Mouse (Mus musculus) ovary, postnatal 14 days (tissue): ENCODE measurements around the gene Ggt5.
"Not testable (repeated sequence)": the region's sequence is repeated elsewhere in the genome, so short reads cannot be mapped to it uniquely, and the experiment has no call there.

Source experiments
- DNase-seq: peaks from one replicate; pipeline ENCODE4 v3.0.0; 2022; ENCODE audit warnings: low spot score

Gene Ggt5

GRCm38 (mm10) chr10:75589129-75589528 lies at the start of gene Ggt5:
Ggt5 (plus strand) TSS chr10:75589340.
- peak; percentile 54 for DNase-seq

- no peak for DNase-seq
These were observed 41.2 kb upstream of the Ggt5 start for GRCm38 (mm10) chr10:75547901-75548300.

GRCm38 (mm10) chr10:75548486-75548885 lies 40.7 kb upstream of the Ggt5 start:
- DNase-seq: no peak

- DNase-seq: no peak
These were observed 39.3 kb upstream of the Ggt5 start for GRCm38 (mm10) chr10:75549886-75550285.

GRCm38 (mm10) chr10:75551175-75551574 lies 38.0 kb upstream of the Ggt5 start:
- DNase-seq: no peak

DNA sequence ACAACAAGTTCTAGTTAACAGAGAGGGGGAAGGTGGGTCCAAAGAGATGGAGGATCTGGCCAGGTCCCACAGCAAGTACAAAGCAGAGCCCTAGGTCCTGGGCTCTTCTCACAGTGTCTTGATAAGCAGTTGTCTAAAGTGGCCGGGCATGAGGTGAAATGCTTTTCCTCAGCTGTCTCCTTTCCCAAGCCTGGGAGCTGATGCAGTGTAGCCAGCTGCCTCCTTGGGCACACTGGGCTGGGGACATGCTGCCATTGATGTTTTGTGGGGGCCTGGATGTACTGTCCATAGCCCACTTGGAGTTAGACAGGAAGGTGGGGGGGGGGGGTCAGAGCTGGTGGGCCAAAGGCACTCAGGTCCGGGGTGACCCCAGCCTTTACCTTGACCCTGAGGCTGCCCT lies 37.0 kb upstream of the Ggt5 start:
- no peak for DNase-seq

DNA sequence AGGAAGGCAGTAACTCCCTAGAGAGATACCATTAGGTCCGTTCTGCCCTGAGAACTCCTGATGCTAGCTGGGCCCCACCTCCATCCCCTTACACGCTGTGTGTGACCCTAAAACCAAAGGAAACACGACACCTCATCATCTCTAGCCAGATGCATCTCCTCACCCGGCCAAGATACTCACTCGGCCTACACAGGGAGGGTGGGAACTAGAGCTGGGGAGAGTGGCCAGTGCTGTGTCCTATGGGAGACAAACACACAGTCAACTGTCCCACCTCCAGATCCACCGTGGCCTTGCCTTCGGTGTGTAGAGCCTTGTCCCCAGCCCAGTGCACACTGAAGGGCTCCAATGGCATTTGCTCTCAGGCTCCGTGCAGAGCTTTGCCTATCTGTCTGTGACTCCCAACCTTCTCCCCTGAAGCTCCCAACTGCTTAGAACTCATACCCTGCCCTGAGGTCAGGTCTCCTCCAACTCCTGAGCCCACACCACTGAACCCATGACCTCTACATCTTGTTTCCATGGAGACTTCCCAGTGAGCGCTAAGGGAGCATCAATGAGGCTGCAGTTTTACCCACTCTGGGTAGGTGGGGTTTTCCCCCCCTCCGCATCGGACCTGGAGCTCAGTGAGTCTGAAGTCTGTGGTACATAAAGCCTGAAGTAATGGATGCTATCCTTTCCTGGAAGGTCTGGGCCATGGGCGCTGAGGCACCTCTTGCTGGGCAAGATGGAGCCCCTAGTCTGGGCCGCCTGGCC lies 36.3 kb upstream of the Ggt5 start:
- DNase-seq: no peak

DNA sequence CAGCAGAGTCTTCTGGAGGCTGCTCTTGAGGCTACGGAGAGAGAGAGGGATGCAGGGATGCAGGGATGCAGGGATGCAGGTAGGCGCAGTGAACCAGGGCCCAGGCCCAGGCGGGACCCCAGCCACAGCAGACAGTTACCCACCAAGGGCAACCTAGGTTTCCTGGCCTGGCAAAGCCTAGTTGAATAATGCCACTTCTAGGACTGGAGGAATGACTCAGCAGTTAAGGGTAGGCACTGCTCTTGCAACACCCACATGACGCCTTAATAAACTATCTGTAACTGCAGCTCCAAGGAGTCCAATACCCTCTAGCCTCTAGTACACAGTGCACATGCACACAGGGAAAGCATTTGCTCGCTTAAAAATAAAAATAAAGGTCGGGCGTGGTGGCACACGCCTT lies 35.0 kb upstream of the Ggt5 start:
- no peak for DNase-seq

DNA sequence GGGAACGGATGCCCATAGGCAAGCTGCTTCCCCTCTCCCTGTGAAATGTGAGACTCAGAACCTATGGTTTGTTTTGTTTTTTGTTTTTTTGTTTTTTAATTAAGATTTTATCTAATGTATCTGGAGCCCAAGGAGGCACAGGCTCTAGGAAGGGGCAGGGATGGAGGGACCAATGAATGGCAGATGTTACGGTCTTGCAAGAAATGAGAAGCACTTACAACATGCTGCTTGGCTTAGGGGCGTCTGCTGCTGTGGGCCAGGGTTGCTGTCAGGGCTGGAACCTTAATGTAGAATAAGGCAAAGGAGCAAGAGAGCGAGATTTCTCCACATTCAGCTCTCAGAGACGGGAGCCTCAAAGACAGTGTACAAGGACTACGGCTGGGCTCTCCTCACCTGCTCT lies 33.6 kb upstream of the Ggt5 start:
- no peak for DNase-seq

DNA sequence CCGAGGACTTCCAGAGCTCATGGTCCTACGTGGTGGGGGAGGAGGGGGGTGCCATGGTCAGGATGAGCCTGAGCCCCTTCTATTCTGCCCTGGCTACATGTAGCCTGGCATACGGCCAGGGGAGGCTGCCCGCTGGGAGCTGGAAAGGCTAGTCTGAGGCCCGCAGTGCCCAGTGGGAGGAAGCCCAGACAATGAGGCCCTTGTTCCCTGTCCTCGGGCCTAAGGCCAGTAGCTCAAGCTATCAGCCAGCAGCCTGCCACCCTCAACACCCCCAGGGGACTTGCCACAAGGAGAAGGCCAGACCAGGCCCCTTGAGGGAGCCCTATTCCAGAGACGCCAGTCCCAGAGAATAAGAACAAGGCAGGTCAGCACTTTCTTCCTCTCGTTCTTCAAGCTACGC lies 33.1 kb upstream of the Ggt5 start:
- DNase-seq: no peak

DNA sequence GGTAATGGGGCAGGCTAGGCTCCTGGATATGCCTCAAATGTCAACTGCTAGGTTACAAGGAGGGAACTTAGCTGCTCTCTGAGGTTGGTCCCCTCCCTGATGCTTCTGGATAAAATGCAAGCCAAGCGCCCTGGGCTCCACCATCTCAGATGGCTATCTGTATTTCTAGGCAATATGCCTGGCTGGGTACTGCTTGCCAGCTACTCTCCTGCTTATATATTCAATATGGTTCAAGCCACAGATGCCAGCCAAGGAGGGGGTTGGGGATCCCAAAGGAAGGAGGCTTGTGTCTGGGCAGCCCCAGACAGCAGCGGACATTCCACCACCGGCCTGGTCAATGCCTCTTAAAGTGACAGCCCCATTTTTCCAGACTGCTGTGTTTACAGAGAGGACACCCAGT lies 30.6 kb upstream of the Ggt5 start:
- DNase-seq: no peak

- no peak for DNase-seq
These were observed 30.0 kb upstream of the Ggt5 start for GRCm38 (mm10) chr10:75559041-75559675.

- DNase-seq: peak; percentile 26
These were observed 29.2 kb upstream of the Ggt5 start, which contains the start of gene Lrrc75b for GRCm38 (mm10) chr10:75559676-75560548. Lrrc75b (minus strand) TSS chr10:75560330.

DNA sequence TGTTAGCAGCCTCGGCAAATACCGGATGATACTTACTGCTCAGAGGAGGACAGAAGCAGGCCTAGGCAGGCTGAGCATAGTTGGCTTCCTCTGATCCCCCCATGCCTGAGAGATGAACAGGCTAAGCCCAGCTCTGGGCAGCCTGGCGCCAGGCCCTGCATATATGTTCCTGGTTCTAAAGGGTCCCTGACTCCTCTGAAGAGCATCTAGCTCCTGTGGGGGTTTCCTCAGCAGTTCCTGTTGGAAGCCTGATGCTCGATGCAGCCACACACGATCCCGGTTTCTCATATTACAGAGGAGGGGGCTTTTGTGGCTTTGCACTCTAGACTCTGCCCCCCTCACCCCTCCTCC lies 28.6 kb upstream of the Ggt5 start:
- no peak for DNase-seq

- DNase-seq: no peak
These were observed 28.0 kb upstream of the Ggt5 start, which contains the start of gene Ggt1 for GRCm38 (mm10) chr10:75561071-75561654. Ggt1 (plus strand) TSS chr10:75561604.

DNA sequence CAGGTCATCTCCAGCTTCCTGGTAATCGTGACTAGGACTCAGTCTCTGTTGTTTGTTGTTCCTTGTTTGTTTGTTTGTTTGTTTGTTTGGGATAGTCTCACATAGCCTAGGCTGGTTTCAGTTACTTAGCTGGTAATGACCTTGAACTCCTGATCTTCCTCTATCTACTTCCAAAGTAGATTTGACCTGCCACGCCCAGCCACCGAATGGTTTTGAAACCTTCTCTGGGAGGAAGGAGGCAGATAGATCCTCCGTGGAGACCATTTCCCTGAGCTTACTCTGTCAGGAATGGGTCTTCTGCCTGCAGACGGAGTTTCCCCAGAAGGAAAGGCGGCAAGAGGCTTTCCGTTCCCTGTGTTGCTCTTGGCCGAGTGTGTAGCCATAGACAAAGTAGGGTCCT lies 26.5 kb upstream of the Ggt5 start:
- no peak for DNase-seq

DNA sequence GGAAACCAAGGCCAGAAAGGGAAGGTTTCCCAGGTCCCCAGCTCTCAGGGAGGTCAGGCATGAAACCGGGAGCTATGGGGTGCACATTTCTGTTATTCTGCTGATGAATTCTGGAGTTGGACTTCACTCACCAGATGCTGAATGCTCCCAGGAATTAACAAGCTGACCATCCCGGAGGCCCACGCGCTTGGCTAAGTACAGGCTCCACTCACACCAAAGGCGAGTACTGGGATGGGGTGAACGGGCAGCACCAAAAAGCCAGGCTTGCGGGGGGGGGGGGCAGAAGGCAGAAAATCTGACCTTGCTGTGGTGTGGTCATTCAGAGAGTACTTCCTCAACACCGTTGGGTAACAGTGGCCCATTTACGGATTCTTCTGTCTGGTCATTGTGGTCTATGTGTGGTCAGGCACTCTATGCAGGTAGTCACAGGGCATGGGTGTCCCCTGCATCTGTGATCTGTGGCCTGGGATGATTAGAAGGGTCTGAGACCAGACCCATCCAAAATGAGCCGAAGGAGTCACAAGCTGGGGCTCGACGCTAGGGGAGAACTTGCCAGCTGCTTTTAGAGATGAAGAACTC lies 24.4 kb upstream of the Ggt5 start:
- DNase-seq: no peak

GRCm38 (mm10) chr10:75565436-75565835 lies 23.7 kb upstream of the Ggt5 start:
- no peak for DNase-seq

- no peak for DNase-seq
These were observed 23.2 kb upstream of the Ggt5 start for GRCm38 (mm10) chr10:75565906-75566305.

DNA sequence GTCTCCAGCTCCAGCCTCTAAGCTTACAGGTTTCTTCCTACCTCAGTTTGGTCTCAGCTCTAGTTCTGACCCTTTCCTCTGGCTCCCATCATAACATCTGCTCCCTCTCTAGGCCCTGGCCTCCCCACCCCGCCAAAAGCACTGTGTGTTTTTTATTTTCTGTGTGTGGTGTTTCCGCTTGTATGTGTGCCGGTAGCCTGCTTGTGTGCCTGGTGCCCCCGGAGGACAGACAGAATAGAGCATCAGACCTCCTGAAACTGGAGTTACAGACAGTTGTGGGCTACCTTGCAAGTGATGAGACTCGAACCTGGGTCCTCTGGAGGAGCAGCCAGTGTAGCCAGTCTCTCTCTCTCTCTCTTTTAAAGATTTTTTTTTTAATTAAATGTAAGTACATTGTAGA lies 22.8 kb upstream of the Ggt5 start:
- no peak for DNase-seq

GRCm38 (mm10) chr10:75566765-75567164 lies 22.4 kb upstream of the Ggt5 start:
- DNase-seq: not testable (repeated sequence)

- no peak for DNase-seq
These were observed 21.1 kb upstream of the Ggt5 start for GRCm38 (mm10) chr10:75568029-75568428.
